Mouse (Mus musculus) urinary bladder, postnatal 14 days (tissue): ENCODE measurements at regions not wholly inside any gene's neighbourhood (a gene's known extent, or its start where the extent isn't known, plus 50 kb on each side); places are given as distances from the start of the nearest gene placed in this dataset.

Experiments
- DNase-seq: peaks from one replicate; pipeline ENCODE4 v3.0.0; 2021; ENCODE audit warnings: low spot score

DNA sequence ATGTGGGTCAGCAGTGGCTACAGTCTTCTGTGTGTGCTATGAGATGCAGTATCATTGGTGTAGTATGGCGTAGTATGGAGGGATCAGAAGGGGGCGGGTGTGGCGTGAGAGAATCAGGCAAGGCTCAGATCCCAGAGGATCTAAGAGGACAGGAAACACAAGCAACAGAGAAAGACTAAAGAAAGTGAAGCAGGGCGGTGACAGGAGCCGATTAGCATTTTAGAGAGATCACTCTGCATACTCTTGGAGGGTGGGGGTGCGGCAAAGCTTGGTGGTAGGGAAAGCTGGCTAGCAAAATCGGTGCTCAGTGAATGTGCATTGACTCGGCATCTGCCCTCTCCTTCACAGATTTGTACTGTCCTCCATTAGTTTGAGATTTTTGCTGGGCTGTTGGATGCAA, 93.1 kb upstream of the Mphosph6 start:
- DNase-seq = no peak

DNA sequence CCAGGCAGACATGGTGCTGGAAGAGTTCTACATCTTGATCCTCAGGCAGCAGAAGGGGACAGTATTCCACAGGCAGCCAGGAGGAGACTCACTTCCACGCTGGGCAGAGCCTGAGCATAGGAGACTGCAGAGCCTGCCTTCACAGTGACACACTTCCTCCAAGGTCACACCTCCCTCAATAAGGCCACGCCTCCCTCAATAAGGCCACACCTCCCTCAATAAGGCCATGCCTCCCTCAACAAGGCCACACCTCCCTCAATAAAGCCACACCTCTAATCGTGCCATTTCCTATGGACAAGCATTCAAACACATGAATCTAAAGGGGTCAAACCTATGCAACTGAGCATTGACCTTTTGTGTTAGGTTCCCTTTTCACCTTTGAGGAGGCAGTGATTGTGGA, 88.5 kb upstream of the Mphosph6 start:
- DNase-seq = no peak

DNA sequence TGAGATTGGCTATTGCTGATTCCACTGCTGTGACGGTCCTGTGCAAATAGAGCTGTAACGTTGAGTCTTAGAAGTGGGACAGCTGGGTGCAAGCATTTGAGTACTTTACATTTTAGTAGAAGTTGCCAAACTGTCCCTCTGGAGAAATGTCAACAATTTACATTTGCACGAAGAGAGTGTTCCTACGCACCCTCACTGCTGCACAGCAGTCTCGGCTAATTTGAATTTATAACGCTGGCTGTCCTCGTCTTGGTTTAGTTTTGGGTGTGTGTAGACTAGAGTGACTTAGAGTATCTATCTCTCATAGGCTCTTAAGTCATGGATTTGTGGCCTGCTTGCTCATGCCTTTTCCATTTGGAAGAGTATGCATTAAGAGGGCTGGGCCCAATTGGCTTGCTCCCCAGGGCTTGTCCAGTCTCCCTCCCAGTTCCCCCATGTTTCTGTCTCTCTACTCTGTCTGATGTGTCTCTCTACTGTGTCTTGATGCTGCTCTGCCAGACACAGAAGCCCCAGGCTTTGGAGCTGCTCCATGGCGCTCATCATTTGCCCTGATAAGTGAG, 79.8 kb upstream of the Mphosph6 start:
- no peak for DNase-seq

DNA sequence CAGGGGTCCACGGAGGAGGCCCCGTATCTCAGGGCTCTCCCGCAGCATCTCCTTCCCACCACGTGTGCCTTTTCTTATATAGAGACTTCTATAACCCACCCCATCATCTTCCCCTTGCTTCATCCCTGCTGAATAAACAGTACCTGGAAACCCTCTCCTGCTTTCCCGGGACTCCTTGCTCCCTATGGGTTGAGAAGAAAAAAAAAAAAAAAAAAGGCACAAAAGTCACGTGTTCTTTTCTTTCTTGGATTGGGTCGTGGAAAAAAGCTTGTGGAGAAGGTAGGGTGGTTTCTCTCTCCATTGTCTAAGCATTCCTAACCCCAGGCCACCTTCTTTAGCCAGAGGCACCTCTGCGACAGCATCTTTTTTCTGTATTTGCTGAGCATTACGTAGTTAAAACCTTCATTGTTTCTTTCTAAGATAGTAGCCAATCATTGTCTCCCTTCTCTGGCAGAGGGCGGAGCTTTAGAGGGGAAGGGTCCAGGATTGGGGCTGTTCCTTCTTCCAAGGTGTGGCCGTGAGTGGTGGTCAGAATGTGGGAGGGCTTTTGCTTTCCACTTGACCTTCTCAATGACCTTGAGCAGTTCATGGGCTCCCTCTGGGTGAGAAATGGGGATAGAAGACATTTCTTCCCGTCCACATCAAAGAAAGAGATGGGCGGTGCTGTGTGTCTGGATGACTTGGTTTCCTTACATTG, 78.7 kb upstream of the Mphosph6 start:
- DNase-seq = no peak

DNA sequence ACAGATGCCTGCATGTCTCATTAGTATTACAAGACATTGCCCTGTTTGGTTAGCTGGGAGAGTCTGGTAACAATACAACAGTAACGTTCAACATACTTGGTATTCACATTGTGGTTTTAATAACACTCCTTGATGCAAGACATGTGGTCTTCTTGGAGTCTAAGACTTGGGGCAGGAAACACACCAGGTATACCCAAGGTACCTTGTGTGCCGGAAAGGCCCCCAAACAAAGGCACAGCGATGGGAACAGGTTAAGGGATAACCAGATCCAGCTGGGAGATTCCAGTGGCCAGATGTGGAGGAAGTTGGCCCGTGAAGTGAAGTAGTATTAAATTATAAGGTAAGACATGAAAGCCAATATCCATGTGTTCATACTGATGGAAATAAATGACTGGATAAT, 71.9 kb upstream of the Mphosph6 start:
- no peak for DNase-seq

DNA sequence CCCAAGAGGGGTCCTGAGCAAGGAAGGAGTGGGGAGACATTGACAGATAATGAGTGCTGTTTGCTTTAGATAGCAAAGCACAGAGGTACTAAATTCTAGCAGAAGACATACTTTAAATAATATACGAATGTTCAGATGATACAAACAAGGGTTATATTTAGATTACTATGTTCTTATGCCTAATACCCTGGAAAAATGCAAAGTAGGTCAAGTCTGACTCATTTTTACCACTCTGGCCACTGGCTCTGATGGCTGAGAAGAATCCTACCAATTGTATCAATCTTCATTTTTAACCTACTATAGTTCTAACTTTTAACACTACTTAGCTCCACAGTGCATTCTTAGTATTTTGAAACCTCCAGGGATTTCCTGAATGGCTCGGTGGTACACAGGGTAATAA, 65.4 kb upstream of the Mphosph6 start:
- DNase-seq = no peak

DNA sequence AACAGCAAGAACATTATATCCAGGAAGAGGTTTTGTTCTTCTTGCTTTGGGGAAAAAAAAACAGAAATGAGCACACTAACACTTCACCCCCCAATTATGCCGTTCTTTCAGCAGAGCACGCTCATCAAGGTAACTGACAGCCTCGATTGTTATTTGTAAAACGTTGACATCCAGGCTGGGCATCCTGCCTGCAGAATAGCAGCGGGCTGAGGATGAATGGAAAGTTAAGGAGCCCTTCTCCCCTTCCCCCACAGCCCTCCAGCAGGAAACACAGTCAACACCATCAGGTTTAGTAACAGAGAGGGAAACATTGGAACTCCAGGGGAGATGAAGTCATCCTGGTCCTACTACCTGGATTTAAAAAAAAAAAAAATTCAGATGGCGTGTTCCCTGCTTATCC, 63.3 kb upstream of the Mphosph6 start:
- no peak for DNase-seq

DNA sequence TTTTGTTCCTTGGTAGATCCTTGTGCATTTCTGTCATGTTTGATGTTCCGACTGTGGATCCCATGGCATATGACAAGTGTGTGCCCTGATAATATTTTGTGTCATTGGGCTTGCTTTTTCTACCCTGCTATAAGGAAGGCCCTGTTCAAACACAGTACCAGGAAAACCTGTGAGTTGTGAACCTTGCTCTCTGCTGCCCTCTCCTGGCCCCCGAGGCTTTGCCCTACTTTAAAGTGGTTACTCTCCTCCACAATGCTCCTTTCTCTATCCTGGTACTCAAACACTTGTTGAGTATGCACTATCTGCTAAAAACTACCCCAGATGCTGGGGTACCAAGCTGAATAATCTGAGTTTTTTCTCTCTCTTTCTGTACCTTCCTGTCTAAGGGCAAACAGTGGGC, 62.1 kb upstream of the Mphosph6 start:
- DNase-seq = peak; percentile 75

DNA sequence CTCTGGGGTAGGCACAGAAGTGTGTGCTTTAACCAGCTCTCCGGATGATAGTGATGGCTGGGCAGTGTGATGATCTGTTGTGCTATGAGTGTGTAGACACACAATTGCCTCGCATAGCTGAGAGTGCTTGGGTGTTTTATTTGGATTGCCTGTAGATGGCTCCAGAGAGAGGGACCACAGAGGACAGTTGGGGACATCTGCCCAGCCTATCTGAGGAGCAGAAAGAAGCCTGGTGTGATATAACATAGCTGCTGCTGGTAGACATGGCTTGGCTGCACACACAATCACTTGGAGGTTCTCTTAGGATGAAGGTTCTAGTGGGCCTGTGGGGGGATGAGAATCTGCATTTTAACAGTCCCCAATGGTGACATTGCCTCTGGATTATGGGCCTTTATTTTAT, 60.6 kb upstream of the Mphosph6 start:
- no peak for DNase-seq

DNA sequence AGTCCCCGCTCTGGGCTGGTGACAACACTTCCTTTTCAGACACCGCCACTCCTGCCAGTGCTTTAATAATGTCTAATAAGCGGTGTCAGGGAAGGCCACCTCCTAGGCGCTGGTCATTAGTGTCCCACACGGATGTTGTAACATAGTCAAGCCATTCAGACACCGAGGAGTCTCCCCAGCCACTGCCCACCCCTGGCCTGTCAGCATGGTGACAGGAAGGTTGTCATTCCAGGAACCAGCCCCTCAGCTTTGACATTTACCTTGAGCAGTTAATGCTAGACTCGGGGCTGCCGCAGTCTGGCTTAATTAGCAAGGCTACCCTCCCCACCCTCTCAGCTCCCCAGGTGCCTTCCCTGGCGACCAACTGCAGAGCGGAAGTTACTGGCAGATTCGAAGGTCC, 58.0 kb upstream of the Mphosph6 start:
- DNase-seq = no peak

DNA sequence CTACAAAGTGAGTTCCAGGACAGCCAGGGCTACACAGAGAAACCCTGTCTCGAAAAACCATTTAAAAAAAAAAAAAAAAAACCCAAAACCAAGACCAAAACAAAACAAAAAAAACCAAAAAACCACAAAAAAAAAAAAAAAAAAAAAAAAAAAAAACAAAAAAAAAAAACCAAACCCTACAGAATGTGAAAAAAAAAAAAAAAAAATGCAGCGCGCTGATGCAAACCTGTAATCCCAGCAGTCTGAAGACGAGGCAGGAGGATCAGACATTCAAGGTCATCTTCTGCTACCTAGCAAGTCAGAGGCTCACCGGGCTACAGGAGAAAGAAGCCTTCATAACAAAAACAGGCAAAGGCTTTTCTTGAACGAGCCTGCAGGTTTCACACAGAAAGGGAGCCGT, 57.4 kb upstream of the Mphosph6 start:
- no peak for DNase-seq

DNA sequence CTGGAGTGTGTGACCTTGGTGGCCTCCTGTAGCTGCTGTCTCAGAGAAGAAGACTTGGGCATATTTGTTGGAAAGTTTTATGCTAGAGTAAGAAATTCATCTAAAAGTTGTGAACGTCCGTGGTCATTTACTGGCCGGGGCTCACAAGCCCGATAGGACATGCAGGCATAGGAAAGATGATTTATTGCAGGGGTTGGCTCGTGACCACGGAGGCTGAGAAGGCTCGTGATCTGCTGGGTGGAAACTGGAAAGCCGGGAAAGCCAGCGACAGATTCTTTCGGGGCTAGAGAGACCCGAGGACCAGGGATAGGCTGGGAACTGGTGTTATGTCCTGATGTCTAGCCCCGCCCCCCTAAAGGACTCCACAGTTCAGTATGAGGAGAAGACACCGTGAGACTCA, 54.4 kb upstream of the Mphosph6 start:
- DNase-seq = peak; percentile 10

DNA sequence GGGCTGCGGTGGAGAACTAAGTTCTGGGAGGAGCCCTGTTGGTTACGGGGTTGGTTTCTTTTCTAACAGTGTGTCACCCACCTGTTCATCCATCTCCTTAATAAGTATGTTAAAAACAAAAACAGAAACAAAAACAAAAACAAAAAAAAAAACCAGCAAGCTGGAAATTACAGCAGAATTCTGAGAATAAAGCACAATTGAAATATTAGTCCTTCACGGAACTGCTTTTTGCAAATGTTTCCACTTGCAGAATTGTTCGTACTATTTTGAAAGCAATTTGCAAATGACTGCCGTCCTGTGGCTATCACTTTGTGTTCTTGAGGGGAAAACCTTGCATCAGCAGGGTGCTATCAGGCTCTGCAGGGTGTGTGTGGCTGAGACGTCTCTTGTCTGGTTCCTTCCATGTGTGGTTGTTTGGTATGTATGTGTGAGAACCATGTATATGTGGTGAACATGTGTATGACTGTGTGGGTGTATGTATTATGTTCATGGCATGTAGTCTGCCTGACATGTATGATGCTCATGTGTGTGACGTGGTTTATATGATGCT, 53.3 kb upstream of the Mphosph6 start:
- no peak for DNase-seq

DNA sequence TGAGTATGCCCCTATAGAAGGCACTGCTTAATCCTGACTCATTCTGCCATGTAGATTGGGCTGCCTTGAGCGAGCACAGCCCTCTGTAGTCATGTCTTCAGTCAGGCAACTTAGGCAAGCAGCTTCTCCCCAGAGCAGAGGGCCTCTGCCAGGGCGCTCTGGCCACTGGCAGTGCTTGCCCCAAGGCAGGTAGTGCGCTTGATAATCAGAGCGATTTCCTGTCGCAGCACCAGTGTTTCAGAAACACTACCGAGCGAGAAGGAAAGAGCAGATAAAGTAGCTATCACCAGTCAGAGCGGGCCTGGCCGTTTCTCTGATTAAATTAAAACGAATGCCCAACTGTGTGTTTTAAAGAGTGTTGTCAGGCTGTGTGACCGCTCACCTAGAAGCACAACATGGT, 52.6 kb upstream of the Mphosph6 start:
- DNase-seq = no peak

DNA sequence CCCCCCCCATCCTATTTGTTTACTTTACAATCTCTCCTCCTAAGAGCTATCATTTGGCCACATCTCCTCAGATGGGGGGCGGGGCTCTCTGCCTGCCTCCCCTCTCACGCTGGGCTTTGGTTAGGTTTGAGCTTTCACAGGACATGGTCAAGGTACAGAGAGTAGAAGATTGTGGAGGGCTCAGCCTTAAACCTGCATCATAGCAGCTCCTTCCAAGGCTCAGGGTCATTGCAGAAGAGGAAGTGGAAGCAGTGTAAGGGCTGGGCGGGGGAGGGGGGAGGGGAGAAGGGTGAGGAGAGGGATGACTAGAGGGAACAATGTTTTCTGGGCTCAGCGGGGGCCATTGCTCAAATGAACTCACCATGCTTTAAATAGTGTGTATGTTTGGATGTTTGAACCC, 51.7 kb upstream of the Mphosph6 start:
- peak; percentile 5 for DNase-seq

DNA sequence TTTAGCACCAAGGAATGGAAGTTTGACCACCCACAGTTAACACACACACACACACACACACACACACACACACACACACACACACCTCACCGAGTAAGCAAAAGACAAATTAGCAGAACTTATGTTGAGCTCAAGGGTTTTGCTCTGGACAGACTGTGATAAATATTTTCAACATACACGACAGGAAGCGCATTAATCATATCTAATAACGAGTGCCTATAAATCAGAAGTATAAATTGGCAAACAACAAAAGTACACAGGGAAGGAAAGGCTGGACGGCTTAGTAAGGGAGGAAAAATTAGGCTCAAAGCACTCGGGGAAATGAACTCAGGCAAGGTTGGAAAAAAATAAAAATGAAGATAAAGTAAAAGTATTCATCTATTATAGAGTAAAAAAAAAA, 50.8 kb upstream of the Mphosph6 start:
- no peak for DNase-seq
